Mouse (Mus musculus): ENCODE data around the gene Pou2f2. TPM values are rescaled to one million over a fixed set of nuclear protein-coding genes. Genes with fewer than 3 reads are reported as not detected.

Pou2f2 gene
- total and polyA plus RNA-seq, 3 experiments: 8.9 to 102 (median 46.1) TPM

GRCm38 (mm10) chr7:25057888-25058287 lies 121.6 kb downstream of the Pou2f2 start (continued):
- TF ChIP-seq JUN (IDR thresholded peaks at IDR 0.05; ENCODE audit: insufficient read depth, low read depth, low read length) (no peak), POLR2A (IDR thresholded peaks at IDR 0.05; ENCODE audit: low read depth, low read length) (no peak), KAT2A (IDR thresholded peaks at IDR 0.05; ENCODE audit: insufficient replicate concordance, low read length) (no peak)

GRCm38 (mm10) chr7:25056951-25057350 lies 122.6 kb downstream of the Pou2f2 start:
- Histone ChIP-seq H3K9me3 (replicated peaks; ENCODE audit: low read length) (no peaks in the 10 kb centered on the region), H3K4me3 (replicated peaks in 1 of 3; ENCODE audit: low read depth in 2 of 3, low read length in 2 of 3, poor library complexity in 1 of 3) (no peak overlapping the region), H3K27me3 (replicated peaks) (no peaks in the 10 kb centered on the region), H3K36me3 (replicated peaks in 1 of 2; ENCODE audit: control insufficient read depth in 1 of 2, insufficient read depth in 1 of 2, low read length in 1 of 2) (peaks cover 0 to 23% of the 10 kb centered on the region in 2 experiments), H3K9ac (ENCODE audit: insufficient read depth, low read depth) (no peak overlapping the region), H3K27ac (ENCODE audit: insufficient read depth, low read depth) (no peak overlapping the region), H3K4me2 (ENCODE audit: insufficient read depth, low read depth, poor library complexity, severe bottlenecking) (no peak overlapping the region), H3K79me2 (replicated peaks; ENCODE audit: control insufficient read depth, extremely low read depth, insufficient read depth, poor library complexity, severe bottlenecking) (no peaks in the 10 kb centered on the region), H3K4me1 (ENCODE audit: control insufficient read depth in 1 of 2, insufficient read depth in 2 of 2) (no peaks in the 10 kb centered on the region; a peak in 1 of 4 replicates)
- no peak for DNase-seq (ENCODE audit: extremely low read depth)
- in situ Hi-C loops (cut with MboI; ENCODE audit: low pct_ligation_motif_present, low pct_unique_long_range_greater_than_20kb, low sequenced_read_pairs): no loop called here
- no peak for TF ChIP-seq RCOR1 (conservative IDR thresholded peaks at IDR 0.05; ENCODE audit: low read depth, low read length)
- no peak for TF ChIP-seq BHLHE40 (IDR thresholded peaks at IDR 0.05; ENCODE audit: low read depth, low read length)
- no peak for TF ChIP-seq MAFK (IDR thresholded peaks at IDR 0.05; ENCODE audit: insufficient replicate concordance, low read length)
- no peak for TF ChIP-seq UBTF (IDR thresholded peaks at IDR 0.05; ENCODE audit: low read depth, low read length)
- no peak for TF ChIP-seq POLR2AphosphoS2 (IDR thresholded peaks at IDR 0.05; ENCODE audit: low read depth, low read length)
- no peak for TF ChIP-seq ZNF384 (IDR thresholded peaks at IDR 0.05; ENCODE audit: low read depth, low read length)
- TF ChIP-seq E2F4 (IDR thresholded peaks at IDR 0.05; ENCODE audit: insufficient replicate concordance, low read depth, low read length): no peak
- no peak for TF ChIP-seq MAZ (IDR thresholded peaks at IDR 0.05; ENCODE audit: low read depth, low read length)
- TF ChIP-seq CHD1 (IDR thresholded peaks at IDR 0.05; ENCODE audit: low read depth, low read length): no peak
- no peak for TF ChIP-seq GABPA (IDR thresholded peaks at IDR 0.05; ENCODE audit: insufficient replicate concordance, low read depth, low read length)
- no peak for TF ChIP-seq ELF1 (IDR thresholded peaks at IDR 0.05; ENCODE audit: low read depth, low read length)
- TF ChIP-seq ZKSCAN1 (IDR thresholded peaks at IDR 0.05; ENCODE audit: borderline replicate concordance, low read depth, low read length): no peak
- TF ChIP-seq TCF12 (IDR thresholded peaks at IDR 0.05; ENCODE audit: low read depth, low read length): no peak
- no peak for TF ChIP-seq NELFE (IDR thresholded peaks at IDR 0.05; ENCODE audit: low read depth, low read length)
- TF ChIP-seq ETS1 (conservative IDR thresholded peaks at IDR 0.05; ENCODE audit: low read depth, low read length): no peak
- TF ChIP-seq NRF1 (IDR thresholded peaks at IDR 0.05; ENCODE audit: low read depth, low read length): no peak
- TF ChIP-seq MAX (IDR thresholded peaks at IDR 0.05; ENCODE audit: low read length): no peak
- no peak for TF ChIP-seq CTCF (conservative IDR thresholded peaks at IDR 0.05 in 1 of 2, IDR thresholded peaks at IDR 0.05 in 1 of 2; ENCODE audit: low read depth in 2 of 2, low read length in 2 of 2)
- no peak for TF ChIP-seq EP300 (IDR thresholded peaks at IDR 0.05; ENCODE audit: low read length)
- TF ChIP-seq JUND (conservative IDR thresholded peaks at IDR 0.05; ENCODE audit: low read depth, low read length): no peak
- dilution Hi-C loops (cut with MboI; ENCODE audit: extremely low pct_ligation_motif_present, extremely low pct_unique_long_range_greater_than_20kb, low sequenced_read_pairs): no loop called here
